Mouse (Mus musculus) lung, adult 2 months (tissue): ENCODE results near the gene Ngp. TPM values are rescaled to one million over a fixed set of nuclear protein-coding genes. Genes with fewer than 3 reads are reported as not detected.
"Not testable (repeated sequence)": the region's sequence is repeated elsewhere in the genome, so short reads cannot be mapped to it uniquely, and the experiment has no call there.

Source experiments
- DNase-seq: peaks from one replicate; pipeline ENCODE4 v3.0.0; 2022
- H3K4me1 ChIP-seq: fragments of 200-500 bp; 2 replicates; pipeline ENCODE4 v1.6.1; 2011; ENCODE audit warnings: low read length; ENCODE audit not compliant: control insufficient read depth, insufficient read depth
- H3K4me3 ChIP-seq: fragments of 200-500 bp; replicated peaks from 2 replicates; pipeline ENCODE3; 2011; ENCODE audit warnings: low read depth, mild to moderate bottlenecking, control low read depth, low read length; ENCODE audit errors: extremely low read depth
- CTCF ChIP-seq: fragments of 200-500 bp; IDR thresholded peaks from 2 replicates; pipeline ENCODE4 v1.5.1; 2011; ENCODE audit warnings: mild to moderate bottlenecking, low read length, control low read depth; ENCODE audit not compliant: insufficient read depth
- POLR2A ChIP-seq: fragments of 200-500 bp; IDR thresholded peaks from 2 replicates; pipeline ENCODE4 v1.6.1; 2011; ENCODE audit warnings: low read depth, mild to moderate bottlenecking, control low read depth, low read length, borderline replicate concordance; ENCODE audit errors: extremely low read depth
- WGBS: fragments of 180-500 bp; shearing (Covaris S2); methylation state at CpG from one replicate; pipeline ENCODE4 v1.1.7; 2018; 5-methylcytosine and 5-hydroxymethylcytosine counted together
- polyA plus RNA-seq: library from polyadenylated mRNA; depleted of rRNA; stranded (reverse); fragments of >200 nt; gene quantifications from 2 replicates; pipeline ENCODE4 v1.2.3, GENCODE M21; 2012; rRNA removed

Ngp gene
- 0.36 and 3.4 TPM in 2 replicates for polyA plus RNA-seq

- DNase-seq, result no peak
- 80% methylated on average over 12 of the region's 12 CpGs for WGBS
- TF ChIP-seq POLR2A (no peak), CTCF (no peak)
These were observed at the start of gene Ngp for GRCm38 (mm10) chr9:110419511-110420112. Ngp (plus strand) TSS chr9:110419747.

DNA sequence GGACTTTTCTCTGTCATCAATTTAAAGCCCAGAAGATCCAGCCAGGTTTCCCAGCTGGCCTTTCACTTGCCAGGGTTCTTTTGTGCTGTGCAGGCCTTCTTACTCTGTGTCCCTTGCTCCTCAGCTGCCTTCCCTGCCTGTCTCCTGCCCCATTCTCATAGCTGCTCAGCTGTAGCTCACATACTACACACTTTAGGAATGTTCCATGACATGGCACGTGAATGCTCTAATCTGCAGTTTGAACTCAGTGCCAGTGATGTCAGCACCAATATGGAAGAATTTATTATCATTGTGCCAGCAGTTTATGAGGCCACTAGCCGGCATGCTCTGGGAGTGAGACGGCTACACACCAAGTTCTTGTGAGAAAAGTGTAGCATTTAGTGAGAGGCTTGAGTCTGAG lies 49.7 kb upstream of the Ngp start:
- WGBS, result 80% methylated on average over 3 of the region's 3 CpGs
- TF ChIP-seq CTCF (no peak), POLR2A (no peak)
- Histone ChIP-seq H3K4me1 (peaks cover 4% of the 10 kb centered on the region; the same call in 1 of the 2 replicates), H3K4me3 (no peak overlapping the region)
- no peak for DNase-seq

More at GRCm38 (mm10) chr9:110419511-110420112, at the start of gene Ngp:
- Histone ChIP-seq H3K4me3 (no peak within 1 kb of the TSS), H3K4me1 (no peaks in the 10 kb centered on the region)

DNA sequence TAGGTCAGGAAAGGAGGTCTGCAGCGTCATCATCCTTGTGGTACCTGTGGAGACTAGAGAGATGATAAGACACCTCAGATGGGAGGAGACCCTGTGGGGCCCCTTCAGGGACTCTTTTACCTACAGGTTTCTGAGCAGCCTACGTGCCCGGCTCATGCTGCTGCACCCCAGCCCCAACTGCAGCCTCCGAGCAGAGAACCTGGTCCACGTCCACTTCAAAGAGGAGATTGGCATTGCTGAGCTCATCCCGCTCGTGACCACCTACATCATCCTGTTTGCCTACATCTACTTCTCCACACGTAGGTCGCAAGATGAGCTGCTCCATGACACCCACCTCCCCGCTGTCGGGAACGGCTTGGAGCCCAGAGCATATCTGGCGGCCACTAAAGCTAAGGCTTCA lies 45.7 kb upstream of the Ngp start:
- 93% methylated on average over 13 of the region's 13 CpGs for WGBS

DNA sequence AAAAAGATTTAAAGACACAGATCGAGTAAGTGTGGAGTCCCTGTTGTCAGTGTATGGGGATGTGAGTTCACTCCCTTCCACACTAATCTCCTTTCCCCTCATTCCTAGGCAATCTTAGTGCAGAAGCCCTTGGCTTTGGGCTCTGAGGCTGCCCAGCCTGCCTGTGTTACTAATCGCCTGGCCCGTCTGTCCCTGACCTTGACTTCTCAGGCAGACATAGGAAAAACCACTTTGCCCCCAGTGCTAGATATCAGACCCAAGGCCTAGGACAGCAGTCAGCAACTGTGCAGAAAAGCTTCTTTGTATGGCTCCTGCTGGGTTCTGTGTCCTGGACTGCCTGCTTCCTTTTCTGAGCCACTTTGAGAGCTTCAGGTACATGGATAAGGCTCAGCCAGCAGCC lies 43.9 kb upstream of the Ngp start:
- Histone ChIP-seq H3K4me1 (no peaks in the 10 kb centered on the region), H3K4me3 (no peak overlapping the region)
- no peak for TF ChIP-seq CTCF
- no peak for TF ChIP-seq POLR2A
- no peak for DNase-seq
- WGBS, result 92% methylated on average over 3 of the region's 3 CpGs

More for the DNA sequence above, 45.7 kb upstream of the Ngp start:
- TF ChIP-seq POLR2A (no peak), CTCF (no peak)
- H3K4me1 ChIP-seq, result no peaks in the 10 kb centered on the region
- no peak overlapping the region for H3K4me3 ChIP-seq
- DNase-seq, result no peak

- not testable (repeated sequence) for H3K4me1 ChIP-seq, DNase-seq, H3K4me3 ChIP-seq
- 89% methylated on average over 15 of the region's 15 CpGs for WGBS
These were observed 41.9 kb upstream of the Ngp start for GRCm38 (mm10) chr9:110377655-110378054.

- no peak for DNase-seq
- 95% methylated on average over 8 of the region's 8 CpGs for WGBS
- Histone ChIP-seq H3K4me3 (no peak overlapping the region), H3K4me1 (no peaks in the 10 kb centered on the region)
- TF ChIP-seq CTCF (no peak), POLR2A (no peak)
These were observed 40.2 kb upstream of the Ngp start for GRCm38 (mm10) chr9:110379361-110379760.

- Histone ChIP-seq H3K4me1 (no peaks in the 10 kb centered on the region), H3K4me3 (peak overlapping the region; percentile 6)
- 40% methylated on average over 21 of the region's 21 CpGs for WGBS
- DNase-seq, result peak; percentile 24
- no peak for TF ChIP-seq POLR2A
- no peak for TF ChIP-seq CTCF
These were observed 38.9 kb upstream of the Ngp start for GRCm38 (mm10) chr9:110380662-110381061.

DNA sequence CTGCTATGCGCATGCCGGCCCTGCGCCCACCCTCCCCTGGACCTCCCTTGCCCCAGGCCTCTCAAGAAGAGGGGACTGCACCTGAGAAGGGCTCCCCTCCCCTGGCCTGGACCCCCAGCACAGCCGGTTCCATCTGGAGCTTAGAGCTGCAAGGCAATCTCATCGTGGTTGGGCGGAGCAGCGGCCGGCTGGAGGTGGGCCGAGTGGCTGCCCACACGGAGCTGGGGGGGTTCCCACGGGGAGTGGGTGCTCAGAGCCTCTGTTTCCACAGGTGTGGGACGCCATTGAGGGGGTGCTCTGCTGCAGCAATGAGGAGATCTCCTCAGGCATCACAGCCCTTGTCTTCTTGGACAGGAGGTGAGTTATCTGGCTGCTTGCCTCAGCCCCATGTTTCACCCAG lies 38.3 kb upstream of the Ngp start:
- no peak overlapping the region for H3K4me3 ChIP-seq
- DNase-seq, result no peak
- H3K4me1 ChIP-seq, result no peaks in the 10 kb centered on the region
- 69% methylated on average over 12 of the region's 12 CpGs for WGBS
- no peak for TF ChIP-seq CTCF
- TF ChIP-seq POLR2A, result no peak

DNA sequence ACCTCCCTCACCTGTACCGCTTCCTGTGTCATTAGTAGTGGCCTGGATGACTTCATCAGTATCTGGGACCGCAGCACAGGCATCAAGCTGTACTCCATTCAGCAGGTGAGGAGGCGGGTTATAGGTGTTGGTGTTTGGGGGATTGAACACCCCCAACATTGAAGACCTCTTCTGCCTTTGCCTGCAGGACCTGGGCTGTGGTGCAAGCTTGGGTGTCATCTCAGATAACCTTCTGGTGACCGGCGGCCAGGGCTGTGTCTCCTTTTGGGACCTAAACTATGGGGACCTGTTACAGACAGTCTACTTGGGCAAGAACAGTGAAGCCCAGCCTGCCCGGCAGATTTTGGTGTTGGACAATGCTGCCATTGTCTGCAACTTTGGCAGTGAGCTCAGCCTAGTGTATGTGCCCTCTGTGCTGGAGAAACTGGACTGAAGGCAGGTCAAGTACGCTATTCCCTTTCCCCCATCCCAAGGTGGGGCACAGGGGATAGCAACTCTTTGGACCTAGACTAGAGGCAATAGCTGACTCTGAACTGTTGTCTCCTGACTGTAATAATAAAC lies 35.1 kb upstream of the Ngp start:
- Histone ChIP-seq H3K4me3 (no peak overlapping the region), H3K4me1 (no peaks in the 10 kb centered on the region)
- TF ChIP-seq POLR2A (no peak), CTCF (no peak)
- no peak for DNase-seq
- whole genome bisulfite sequencing, result 80% methylated on average over 7 of the region's 7 CpGs

GRCm38 (mm10) chr9:110388011-110388410 lies 31.5 kb upstream of the Ngp start:
- TF ChIP-seq CTCF, result no peak
- no peak for TF ChIP-seq POLR2A
- WGBS, result 97% methylated on average over 7 of the region's 7 CpGs
- H3K4me1 ChIP-seq, result no peaks in the 10 kb centered on the region

More at GRCm38 (mm10) chr9:110388011-110388410, 31.5 kb upstream of the Ngp start:
- DNase-seq, result no peak
- no peak overlapping the region for H3K4me3 ChIP-seq
